Mouse (Mus musculus): ENCODE measurements around the gene Sh3bp5l. TPM values are rescaled to one million over a fixed set of nuclear protein-coding genes. Genes with fewer than 3 reads are reported as not detected.

The Sh3bp5l gene
- total RNA-seq, 4 experiments from 2014 or later: 37.3 to 57.0 (median 44.8) TPM

DNA sequence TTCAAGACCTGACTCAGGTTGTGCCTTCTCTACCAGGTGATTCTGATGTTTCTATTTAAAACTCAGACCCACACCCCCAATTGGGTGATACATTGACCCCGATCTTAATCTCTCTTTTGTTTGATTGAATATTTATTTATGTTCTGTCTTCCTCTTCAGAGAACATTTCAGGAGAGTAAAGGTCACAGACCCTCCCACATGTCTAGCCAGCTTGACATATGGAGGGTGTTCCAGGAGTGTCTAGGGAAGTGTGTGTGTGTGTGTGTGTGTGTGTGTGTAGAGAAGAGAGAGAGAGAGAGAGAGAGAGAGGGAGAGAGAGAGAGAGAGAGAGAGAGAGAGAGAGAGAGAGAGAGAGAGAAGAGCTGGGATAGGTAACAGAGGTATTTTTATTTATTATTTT is 47.2 kb downstream of the Sh3bp5l start:
- DNase-seq (ENCODE audit: low spot score in 2 of 2): no peak

DNA sequence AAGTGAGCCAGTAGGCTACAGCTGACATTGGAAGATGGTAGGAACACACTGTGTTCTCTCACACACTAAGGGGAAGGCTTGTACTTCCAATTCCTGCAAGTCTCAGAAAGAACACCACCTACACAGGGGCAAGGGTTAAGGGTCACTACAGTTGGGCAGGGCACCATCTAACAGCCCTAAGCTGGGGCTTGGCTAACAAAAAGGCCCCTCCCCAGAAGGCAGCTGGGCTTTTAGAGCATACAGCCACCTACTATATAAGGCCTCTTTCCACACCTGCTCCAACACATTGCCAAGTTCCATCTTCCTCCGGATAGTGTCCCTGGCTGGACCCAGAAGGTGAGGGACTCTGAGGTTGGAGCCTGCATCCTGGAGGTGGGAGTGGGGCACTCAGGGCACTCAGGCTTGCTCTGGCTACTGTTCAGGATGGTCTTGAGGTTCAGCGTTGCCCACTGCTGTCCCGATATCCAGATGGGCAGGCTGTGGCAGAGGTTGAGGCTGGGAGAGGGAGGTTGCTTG is 48.3 kb downstream of the Sh3bp5l start, which contains the start of gene Lypd8:
Lypd8 (plus strand) TSS at position 281 of the 516 bp plus-strand sequence.
- peak in 1 of 2 experiments; percentile 24 for DNase-seq (ENCODE audit: low spot score in 2 of 2)

DNA sequence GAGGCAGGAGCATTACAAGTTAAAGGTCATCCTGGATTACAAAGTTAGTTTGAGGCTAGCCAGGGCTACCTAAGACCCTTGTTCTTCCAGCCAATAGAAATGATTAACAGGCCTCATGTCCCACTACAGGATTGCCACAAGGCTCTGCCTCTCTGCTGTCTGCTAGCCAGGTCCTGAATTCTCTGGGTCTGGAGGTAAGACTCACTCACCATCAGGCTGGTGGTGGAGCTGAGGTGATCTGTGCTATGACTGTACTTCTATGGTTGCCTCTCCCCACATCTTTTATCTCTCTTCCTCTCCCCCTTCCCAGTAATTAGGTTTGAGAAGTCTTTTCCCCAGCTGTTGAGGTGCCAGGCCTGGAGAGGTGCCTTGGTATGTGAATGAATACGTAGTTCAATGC is 49.0 kb downstream of the Sh3bp5l start:
- DNase-seq (ENCODE audit: low spot score in 2 of 2): no peak

DNA sequence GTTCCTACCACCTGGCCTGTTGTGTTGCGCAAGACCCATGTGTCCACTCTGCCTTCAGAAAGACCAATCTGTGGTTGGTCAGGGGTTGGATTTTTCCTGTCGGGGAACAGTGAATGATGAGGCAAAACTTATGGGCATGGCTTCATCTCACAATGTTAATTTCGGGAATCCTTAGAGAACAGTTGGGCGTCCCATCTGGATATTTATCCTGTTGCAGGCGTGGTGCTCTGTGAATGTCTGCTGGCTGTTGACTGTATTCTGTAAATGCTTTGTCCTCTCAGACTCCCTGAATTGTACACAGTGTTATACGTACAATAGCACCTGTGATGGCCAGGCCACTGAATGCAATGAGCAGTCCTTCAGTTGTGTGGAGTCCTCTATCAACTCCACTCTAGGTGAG is 51.9 kb downstream of the Sh3bp5l start:
- DNase-seq (ENCODE audit: low spot score in 2 of 2): peak; percentile 16 to 45

Other genes starting within 250 kb of the Sh3bp5l start
- not detected for gene Gm12248, start 237.6 kb upstream of the Sh3bp5l start, total RNA-seq (2022)
- 10 to 100 TPM; 54.0 to 57.5 (median 55.3) TPM for gene Cnot8, start 226.6 kb upstream of the Sh3bp5l start, total RNA-seq (2022)
- 10 to 100 TPM; 19.6 to 23.5 (median 20.0) TPM for gene Gemin5, start 162.2 kb upstream of the Sh3bp5l start, total RNA-seq (2022)
- 10 to 100 TPM; 30.8 to 33.8 (median 32.8) TPM for gene Mrpl22, start 159.1 kb upstream of the Sh3bp5l start, total RNA-seq (2022)
- 1 to 10 TPM; 2.4 to 5.5 (median 3.6) TPM for gene Igtp, start 131.2 kb upstream of the Sh3bp5l start, total RNA-seq (2022)
- gene Irgm2, start 131.1 kb upstream of the Sh3bp5l start, total RNA-seq (2022): 1 to 10 TPM; 2.3 to 4.6 (median 3.1) TPM
- not detected for gene 4930438A08Rik, start 55.9 kb upstream of the Sh3bp5l start, total RNA-seq (2022)
- gene Zfp692, start 23.7 kb upstream of the Sh3bp5l start, total RNA-seq (2022): 10 to 100 TPM; 28.5 to 36.1 (median 32.3) TPM
- gene Zfp672, start 385 bp upstream of the Sh3bp5l start, total RNA-seq (2022): 10 to 100 TPM; 39.8 to 56.6 (median 45.4) TPM
- gene Lypd8, start 48.3 kb downstream of the Sh3bp5l start, total RNA-seq (2022): under 1 TPM in 1 of 4 experiments, not detected in 3; 0.29 TPM
- not detected for gene 1810065E05Rik, start 90.4 kb downstream of the Sh3bp5l start, total RNA-seq (2022)
- not detected for gene Gm12253, start 101.8 kb downstream of the Sh3bp5l start, total RNA-seq (2022)
- gene Lypd9, start 122.2 kb downstream of the Sh3bp5l start, total RNA-seq (2022): not detected
- not detected for gene Olfr30, start 131.5 kb downstream of the Sh3bp5l start, total RNA-seq (2022)
- not detected for gene Olfr332, start 161.8 kb downstream of the Sh3bp5l start, total RNA-seq (2022)
- not detected for gene Olfr331, start 171.8 kb downstream of the Sh3bp5l start, total RNA-seq (2022)
- not detected for gene Olfr330, start 204.1 kb downstream of the Sh3bp5l start, total RNA-seq (2022)
- not detected for gene Olfr329-ps, start 215.7 kb downstream of the Sh3bp5l start, total RNA-seq (2022)
- under 1 TPM; 0.11 to 0.35 (median 0.23) TPM for gene Olfr328, start 224.9 kb downstream of the Sh3bp5l start, total RNA-seq (2022)
- not detected for gene Olfr224, start 239.8 kb downstream of the Sh3bp5l start, total RNA-seq (2022)
- gene Olfr325, start 247.0 kb downstream of the Sh3bp5l start, total RNA-seq (2022): not detected